Mouse (Mus musculus) granulocyte monocyte progenitor cell, adult 5-6 weeks (primary cell): ENCODE results near the gene Epha1. TPM values are rescaled to one million over a fixed set of nuclear protein-coding genes. Genes with fewer than 3 reads are reported as not detected.

Experiments
- ATAC-seq: replicated peaks from 2 replicates; pipeline ENCODE4 v1.8.0; 2016; ENCODE audit warnings: mild to moderate bottlenecking, moderate TSS enrichment, inconsistent platforms; ENCODE audit not compliant: poor library complexity, severe bottlenecking
- total RNA-seq, 2 experiments: library from RNA; stranded (forward) in 1 of 2; stranded (reverse) in 1 of 2; fragments of 200-712, 200-1000 nt in 1 of 2; fragments of >200 nt in 1 of 2; fragmentation: Nextera tagmentation in 1 of 2; gene quantifications; 2 replicates each; pipeline ENCODE4 v1.2.3; 2014 to 2017

The Epha1 gene
- total RNA-seq, 2 experiments from 2014 or later = 0.86 TPM; not detected in 1

DNA sequence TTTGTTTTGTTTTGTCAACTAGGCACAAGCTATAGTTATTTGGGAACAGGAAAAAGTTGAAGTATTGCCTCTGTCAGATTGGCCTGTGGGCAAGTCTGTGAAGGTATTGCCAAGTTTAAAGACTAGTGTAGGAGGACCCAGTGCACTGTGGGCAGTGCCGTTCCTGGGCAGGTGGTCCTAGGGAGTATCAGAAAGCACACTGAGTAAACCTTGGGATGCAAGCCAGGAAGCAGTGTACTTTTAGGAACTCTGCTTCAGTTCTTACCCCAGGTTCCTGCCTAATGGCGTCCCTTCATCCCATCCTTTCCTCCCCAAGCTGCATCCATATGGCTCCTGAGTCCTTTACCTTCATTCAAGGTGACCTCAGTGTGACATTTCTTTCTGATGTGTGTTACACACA, 2.1 kb upstream of the Epha1 start:
- ATAC-seq = no peak

DNA sequence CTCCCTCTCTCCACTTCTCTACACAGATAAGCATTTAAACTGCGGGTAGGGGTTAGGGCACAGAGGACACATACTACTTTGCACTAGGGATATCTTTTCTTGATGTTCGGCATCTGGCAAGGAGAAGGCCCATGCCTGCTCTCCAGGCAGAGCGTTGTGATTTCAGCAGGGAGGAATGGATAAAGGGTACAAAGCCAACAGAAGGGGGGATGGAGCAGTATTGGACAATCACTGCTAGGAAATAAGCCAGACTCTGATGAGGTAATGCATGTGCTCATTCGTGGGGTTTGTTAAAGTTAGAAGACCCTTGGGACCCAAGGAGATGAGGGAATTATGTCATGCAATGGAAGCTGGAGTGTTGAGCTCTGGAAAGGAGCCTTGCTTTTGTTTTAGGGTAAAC, 1.6 kb upstream of the Epha1 start:
- ATAC-seq = no peak

DNA sequence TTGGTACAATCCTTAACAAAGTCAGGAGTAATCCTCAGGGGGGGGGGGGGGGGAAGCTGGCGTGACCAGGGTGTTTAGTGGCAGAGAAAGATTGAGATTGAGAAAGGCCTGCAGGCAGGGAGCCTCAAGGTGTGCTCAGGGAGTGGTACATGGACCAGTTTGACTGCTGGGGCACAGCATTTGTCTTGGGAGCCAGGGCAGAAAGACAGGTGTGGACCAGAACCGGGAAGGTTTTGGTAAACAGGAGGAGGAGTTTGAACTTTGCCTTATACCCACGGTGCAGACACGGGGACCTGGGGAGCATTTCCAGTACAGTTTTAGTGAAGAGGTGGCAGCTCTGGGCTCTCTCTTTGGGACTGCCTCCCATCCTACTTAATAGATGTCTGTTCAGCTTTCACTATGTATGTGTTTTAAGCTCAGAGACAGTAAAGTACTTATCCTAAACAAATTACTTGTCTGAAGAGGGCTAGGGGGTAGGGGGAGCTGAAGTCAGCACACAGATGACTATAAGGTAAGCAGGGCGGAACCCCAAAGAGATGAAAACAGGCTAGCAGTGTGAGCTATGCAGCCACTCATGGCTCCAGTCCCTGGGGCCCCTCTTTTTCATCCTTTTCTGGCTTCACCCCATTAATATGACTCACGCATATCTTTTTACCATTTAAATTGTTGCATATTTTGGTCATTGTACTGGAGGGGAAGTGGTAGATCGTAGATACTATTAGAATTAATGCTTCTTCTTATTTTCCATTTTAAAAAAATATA, 782 bp upstream of the Epha1 start:
- ATAC-seq = no peak

DNA sequence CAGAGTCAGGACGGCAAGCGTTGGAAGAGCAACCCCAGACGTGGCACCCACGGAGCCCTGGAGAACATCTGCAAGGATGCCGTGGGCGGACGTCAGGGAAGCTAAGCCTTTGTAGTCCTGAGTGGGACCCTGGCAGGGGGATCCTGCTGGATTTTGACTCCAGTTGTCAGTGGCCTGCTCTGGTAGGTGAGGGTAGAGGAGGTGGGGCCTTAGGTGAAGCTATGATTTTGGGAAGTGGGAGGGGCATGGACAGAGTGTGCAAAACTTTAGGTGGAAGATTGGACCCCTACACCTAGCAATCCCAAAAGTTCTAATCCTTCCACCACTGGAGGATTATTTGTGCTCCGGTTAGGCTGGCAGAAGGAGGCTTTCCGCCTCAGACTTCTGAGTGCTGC, 650 bp downstream of the Epha1 start:
- peak; percentile 4; the same call in 1 of the 2 replicates for ATAC-seq

DNA sequence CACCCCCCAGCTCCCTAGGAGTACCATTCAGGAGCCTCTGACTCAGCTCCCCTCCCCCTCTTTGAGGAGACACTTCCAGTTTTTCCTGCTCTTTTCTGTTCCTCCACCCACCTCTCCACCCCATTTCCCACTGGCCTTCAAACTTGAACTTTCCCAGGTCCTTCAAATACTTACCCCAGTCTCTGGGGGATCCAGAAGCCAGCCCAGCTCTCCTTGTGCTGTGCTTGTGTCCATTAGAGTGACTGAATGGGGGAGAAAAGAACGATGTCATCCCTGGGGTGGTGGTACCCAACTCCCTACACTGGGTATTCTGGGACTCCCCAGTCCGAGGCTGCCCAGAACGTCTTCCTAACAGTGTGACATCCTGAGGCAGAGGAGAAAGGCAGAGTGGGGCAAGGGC, 1.1 kb downstream of the Epha1 start:
- 0 out of 2 replicates have a peak, but pooled peaks have one; percentile 1 for ATAC-seq

DNA sequence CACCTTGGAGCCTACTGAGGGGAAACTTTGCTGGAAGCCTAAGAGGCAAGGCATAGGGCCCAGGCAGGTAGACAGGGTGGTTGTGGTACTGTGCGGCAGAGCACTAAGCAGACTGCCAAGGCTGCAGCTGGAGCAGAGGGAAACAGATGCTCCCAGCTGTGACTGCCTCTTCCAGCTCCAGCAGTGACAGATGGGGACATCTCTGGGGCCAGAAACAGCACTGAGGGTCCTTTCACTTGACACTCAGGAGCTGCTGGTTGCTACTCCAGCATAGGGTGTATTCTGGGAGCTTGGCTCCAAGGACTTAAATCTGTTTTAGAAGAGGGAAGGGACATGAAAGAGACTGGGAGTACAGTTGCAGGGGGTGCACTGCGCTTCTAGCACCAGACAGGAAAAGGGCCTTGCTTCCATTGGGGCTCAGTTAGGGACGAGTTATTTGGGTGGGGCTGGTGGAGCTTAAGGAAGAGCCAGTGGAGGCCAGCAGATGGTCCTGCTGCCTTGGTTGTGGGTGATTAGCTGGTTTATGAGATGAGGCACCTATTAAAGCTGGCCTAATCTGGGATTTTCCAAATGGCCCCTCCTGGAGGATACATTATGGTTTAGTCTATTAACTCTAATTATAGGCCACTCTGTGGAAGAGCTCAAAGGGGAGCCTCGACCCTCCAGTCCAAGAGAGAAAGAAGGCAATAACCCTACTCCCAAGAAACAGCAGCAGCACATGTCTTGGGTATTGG, 2.3 kb downstream of the Epha1 start:
- no peak for ATAC-seq

DNA sequence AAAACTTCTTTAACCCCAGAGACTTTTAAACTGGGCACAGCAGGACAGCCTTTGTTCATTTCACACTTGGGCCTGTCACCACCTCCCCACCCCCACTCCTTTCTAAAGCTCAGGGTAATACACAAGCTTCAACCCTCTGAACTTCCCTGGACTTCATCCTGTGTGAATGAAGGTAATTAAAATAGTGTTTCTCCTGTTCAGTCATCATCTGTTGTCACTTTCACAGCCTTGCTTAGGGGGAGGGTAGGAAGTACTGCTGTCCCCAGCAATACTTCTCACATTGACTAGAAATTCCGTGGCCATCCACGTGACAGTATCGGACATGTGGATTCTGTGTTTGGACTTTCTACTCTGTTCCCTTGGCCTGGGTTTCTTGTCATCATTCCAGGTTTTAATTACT, 3.2 kb downstream of the Epha1 start:
- no peak for ATAC-seq

DNA sequence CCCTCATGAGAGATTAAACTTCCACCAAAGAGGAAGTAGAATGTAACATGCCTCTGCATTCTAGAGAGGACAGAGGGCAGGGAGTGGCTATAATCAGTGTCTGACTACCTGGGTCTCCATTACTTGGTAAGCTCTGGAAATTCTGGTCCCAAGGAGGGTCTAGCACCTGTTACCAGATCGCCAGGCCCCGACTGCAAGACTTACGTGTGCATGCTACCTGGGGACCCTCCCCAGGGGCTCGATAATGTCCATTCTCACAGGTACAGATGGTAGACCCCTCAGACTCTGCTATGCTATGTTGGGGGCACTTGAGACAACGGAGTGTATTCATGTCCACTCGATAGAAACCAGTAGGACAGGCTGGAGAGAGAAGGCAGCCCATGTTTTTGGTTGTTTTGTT, 7.9 kb downstream of the Epha1 start:
- no peak for ATAC-seq

DNA sequence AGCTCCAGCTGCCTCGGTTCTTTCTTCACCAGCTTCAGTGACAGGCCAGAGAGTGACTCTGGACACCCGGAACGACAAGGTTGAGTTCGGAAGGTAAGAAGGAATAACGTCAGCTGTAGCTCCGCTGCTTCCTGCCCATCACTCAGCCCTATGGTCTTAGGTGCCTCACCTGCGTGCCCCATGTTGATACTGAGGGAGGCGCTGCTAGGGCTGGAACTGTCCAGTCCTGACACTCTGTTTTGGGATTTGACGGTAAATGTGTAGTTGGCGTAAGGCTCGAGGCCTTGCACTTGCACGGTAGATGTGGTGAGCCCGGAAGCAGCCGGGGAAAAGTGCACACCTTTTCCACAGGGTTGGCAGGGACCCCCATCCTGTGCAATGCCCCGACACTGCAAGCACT, 8.5 kb downstream of the Epha1 start:
- ATAC-seq = no peak

DNA sequence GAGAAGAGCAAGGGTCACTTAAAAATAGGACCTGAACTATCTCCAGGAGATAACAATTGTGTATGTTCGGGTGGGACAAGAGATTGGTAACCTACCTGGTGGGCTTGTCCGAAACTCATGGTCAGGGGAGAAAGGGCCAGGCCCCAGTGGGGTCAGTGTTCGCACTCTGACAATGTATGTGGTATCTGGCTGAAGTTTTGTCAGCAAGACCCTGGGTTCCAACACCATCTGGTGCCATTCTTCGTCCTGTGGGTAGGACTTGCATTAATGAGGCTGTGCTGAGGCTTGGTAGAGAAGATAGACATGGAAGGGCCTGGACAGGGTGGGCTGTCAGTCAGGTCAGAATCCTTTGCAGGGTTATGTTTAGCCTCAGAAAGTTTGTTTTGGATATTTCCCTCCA, 9.0 kb downstream of the Epha1 start:
- no peak for ATAC-seq

DNA sequence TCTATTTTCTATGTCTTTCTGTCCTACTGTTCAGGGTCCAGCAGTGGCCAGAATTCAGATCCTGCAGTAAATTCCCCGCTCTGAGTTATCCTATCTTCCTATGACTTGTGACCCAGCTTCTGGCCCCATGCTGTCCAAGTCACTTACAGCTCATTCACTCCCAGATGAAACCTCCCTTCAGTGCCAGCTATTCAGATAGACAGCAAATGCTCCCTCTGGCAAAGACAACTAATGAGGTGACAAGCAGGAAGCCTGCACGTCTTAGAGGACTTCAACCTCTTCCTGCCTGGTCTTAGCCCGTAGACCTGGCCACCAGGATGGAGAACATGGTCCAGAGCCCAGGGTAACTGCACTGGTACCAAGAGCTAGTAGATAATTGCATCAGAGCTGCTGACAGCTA, 10.1 kb downstream of the Epha1 start:
- ATAC-seq = no peak

DNA sequence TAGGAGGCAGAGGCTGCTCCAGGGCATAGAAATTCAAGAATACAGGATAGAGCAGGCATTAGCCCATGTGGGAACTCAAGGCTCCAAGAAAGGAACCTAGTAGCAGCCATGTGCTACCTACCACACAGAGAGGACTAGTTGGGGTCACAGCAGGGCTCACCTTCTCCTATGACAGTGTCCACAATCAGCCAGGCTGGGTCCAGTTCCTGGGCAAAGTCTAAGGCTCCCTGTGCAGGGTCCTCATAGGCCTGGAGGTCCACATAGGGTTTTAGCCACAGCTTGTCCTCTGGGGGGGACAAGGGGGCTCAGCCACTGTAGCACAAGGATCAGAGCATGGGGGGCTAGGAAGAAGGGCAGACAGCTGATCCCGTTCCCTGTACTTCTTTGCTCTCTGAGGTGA, 10.6 kb downstream of the Epha1 start:
- ATAC-seq = no peak

DNA sequence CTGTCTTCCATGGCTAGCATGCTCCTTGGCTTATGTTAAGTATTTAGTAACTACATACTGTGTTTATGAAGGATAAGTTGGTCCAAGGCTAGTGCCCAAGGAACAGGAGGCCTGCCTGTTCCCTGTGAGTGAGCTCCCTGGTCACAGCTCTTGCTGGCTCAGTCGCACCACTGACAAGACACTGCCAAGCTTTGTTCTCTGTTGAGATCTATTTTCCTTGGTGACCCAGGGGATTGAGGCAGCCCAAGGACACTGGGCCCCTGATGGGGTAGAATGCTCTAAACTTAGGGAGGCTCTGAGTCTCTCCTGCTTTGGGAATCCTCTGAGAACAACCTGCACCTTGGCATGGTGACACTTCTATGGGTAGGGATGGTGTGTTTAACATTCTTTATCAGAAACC, 11.0 kb downstream of the Epha1 start:
- no peak for ATAC-seq

DNA sequence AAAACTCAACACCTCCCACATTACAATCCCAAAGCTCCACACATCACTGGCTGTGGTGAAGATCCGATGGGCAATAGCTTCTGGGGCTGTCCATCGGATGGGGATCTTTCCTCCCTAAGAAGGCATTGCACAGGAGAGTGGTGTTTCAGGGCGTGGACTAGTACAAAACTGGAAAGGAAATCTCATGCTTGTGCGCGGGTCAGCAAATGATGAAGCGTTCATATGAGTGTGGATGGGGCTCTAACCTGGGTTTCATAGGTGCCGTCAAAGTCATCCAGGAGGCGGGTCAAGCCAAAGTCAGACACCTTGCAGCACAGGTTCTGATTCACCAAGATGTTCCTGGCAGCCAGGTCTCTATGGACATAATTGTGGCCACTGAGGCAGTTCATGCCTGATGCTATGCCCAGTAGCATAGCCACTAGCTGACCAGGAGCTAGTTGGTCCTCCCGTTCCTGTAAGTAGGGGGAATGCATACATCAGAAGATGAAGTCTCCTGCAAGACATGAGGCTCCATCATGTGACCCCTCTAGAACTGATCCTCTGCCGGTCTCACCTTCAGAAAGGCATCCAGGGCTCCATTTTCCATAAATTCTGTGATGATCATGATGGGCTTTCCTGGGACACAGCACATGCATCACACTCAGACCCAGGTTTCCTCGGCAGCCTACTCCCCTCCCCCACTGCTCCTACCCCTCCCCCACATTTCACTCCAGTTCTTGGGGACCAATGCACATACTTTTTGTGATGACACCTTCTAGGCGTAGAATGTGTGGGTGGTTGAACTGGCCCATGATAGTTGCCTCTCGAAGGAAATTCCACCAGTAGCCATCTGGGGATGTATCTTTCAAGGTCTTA, 11.8 kb downstream of the Epha1 start:
- ATAC-seq = no peak

DNA sequence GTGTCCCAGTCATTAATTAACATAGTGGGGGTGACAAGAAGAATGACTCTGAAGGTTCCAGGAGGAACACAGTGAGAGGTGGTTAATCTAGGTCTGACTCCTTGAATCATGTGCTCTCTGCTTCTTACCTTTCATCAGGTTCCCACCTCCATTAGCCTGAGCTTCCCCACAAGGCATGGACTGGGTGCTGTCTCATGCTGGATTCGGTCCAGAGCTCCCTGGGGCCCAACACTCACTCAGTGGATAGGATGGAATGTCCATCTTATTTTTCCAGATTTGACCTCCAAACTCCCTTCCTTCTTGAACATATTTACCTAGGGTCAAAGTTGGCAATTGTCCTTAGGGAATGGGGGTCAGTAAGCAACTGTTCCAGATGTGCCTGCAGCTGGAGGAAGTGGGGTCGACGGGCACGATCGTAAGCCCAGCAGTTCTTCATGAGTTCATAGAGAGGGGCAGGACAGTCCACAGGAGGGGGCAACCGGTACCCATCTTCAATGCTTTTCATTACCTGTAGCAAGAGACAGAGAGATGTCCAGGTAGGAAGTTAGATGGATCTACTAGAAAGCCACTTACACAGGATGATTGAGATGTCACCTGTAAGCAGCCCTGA, 12.7 kb downstream of the Epha1 start:
- no peak for ATAC-seq

DNA sequence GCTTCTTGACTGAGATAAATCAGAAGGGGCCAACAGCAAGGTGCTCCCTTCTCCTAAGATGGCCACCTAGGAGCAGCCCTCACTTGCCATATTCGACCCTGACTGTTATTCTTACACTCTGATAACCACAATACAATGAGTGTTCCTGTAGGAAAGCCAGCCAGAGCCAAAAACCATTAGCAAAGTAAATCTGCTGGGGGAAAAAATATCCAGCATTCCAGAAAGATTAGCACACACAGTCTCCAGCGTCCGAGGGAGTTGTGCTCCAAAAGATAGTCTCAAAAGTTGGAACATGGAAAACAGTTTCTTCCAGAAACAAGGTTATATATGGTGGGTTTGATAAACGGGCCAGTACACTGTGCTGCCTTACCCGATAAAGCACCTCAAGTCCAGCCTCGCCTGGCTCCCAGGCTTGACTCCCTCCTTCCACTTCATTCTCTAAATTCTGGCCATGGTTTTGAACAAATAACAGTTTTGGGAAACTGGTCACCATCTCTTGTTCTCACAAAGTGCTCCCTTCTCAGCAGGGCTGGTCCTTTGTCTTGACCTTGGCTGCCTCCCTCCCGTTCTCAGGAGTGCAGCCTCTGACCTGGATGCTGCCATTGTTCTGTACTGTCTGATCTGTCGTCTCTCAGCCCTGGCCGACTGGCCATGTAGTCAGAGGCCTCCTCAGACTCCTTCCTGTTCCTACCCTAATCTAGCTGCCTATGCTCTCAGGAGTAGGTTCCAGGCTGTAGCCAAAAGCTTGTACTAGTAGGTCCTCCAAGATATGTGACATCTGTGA, 13.5 kb downstream of the Epha1 start:
- ATAC-seq = no peak

DNA sequence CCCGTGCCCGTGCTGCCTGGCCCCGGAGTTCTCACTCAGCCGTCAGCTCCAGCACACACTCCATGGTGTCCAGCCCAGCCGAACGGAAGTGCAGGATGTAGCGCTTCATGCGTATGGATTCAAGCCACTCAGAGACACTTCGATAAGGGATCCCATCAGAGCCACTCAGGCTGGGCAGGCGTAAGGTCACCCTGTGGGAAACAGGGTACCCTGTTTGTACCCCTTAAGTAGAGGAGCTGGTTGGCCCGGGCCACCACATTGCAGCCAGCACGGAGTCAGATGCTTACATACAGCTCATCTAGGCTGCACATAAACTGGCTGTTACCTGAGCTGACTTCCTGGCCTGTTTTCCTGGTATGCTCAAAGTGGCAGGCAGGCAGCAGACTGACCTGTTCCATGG, 14.2 kb downstream of the Epha1 start:
- no peak for ATAC-seq

DNA sequence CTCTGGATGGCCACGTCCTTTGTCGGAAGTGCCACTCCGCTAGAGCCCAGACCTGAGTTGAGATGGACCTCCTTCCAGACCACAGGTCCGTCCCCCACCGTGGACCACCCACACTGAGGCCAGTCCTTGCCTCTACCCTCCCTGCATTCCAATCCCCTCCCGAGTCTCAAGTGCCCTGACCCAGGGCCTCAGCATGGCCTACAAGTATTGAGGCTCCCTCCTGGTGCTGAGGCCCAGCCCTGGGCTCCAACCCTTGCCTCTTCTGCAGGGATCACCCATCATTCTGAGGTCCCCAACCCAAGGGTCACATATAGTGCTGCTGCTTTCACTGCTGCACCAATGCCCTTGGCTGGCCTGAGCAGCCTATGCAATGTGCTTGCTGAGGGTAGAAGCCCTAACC, 15.2 kb downstream of the Epha1 start:
- no peak for ATAC-seq

DNA sequence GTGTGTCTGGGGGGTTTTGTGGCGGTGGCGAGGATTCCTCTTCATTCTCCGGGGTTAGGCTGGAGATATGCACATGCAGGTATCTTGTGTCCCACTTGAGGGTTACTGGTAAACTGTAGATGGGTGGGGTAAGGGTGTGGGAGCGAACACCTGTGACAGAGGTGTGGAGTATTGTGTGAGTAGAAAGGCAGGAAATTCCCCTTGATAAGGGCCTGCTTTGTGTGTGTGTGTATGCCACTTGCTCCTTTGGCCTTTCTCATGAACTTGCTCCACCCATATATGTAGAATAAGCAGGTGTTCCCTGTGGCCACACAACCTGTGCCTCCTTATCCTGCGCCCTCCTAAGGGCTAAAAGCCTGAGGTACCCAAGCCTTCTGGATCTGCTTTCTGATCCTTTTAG, 16.2 kb downstream of the Epha1 start:
- ATAC-seq = no peak
